Mouse (Mus musculus): ENCODE results near the gene Nkain1.

Nkain1 gene

DNA sequence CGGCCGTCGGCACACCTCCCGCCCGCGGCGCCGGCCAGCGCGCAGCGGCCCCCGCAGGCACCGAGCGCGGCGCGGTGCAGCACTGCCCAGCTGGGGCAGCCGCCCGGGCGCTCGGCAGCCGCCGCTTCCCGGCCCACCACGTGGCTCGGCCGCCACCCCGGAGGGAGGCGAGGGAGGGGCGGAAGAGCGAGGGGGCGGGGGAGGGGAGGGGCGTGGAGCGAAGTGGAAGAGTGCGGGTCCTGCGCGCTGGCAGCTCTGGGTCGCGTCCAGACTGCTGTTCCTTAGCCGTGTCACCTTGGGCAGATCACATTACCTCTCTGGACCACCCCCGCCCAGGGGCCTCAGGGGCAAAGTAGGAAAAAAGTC lies at the start of gene Nkain1:
Nkain1 (minus strand) TSS at position 126 of the 366 bp plus-strand sequence.
- no peak for DNase-seq (ENCODE audit: low read depth)

DNA sequence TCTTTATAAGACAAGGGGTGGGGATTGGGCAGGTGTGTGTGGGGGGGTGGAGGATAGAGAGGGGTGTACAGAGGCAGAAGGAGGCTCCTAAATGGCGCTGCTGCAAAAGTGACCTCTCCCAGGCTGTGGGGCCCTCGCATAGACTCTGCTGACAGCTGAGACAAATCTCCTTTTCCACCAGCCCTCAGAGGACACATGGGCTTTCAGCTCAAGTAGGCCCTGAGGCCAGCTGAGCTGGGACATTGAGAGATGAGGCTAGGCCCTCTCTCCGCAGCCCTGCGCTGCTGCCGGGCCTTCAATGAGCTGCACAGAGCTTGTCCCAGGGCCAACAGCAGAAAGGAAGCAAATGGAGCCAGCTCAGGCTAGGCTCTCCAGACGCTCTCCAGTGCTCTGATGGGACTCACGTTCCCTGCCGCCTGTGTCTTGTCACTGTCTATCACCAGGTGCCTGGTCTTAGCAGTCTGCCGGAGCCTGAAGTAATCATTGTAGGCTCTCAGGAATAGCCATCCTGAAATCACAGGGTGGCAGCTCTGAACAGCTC lies 4.8 kb upstream of the Nkain1 start:
- no peak for DNase-seq (ENCODE audit: low read depth)

DNA sequence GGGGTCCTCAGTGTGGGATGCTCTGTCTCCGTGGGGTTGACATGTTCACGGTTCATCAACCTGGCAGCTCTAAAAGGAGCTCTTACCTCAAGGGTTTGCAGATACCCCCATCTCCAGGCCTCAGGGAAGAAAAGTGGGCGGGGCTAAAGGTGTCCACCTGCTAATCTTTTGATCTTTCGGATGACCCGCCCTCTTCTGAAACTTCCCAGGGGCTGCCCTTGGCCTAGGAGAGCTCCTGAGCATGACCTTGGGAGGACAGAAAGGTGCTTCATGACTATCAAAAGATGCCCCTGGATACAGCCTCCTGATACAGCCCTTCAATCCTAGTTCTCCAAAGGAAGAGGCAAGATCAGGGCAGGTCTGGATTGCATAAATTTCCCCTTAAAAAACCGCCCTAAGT lies 3.1 kb upstream of the Nkain1 start:
- DNase-seq (ENCODE audit: low read depth), result no peak

DNA sequence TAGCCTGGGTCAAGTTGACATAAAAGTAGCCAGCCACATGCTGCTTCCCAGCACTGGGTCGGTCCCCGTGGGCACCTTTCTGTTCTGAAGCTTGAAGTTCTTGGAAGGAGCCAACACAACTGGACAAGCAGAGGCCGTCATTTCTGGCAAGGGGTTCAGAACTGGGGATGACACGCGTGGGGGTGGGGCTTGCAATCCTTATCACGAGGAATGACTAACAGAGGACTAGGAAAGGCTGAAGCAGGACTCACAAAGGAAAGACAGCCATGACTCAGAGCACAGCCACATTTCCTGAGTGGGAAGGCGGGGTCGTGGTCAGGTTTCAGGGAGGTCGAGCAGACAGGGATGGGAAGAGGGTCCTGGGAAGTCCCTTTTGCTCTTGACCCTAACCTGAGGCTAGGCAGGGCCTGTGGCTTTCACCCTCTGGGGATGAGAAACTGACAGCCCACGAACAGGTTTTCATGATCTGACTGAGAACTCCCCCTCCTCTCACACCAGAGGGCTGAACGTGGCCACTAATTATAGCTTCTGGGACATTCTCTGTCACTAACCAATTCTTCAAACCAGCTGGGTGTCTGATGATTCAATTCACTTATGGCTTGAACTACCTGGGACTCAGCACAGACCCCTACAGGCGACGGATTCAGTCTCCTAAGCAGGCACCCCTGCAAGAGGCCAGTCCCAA lies 2.4 kb upstream of the Nkain1 start:
- DNase-seq (ENCODE audit: low read depth), result peak; percentile 50

DNA sequence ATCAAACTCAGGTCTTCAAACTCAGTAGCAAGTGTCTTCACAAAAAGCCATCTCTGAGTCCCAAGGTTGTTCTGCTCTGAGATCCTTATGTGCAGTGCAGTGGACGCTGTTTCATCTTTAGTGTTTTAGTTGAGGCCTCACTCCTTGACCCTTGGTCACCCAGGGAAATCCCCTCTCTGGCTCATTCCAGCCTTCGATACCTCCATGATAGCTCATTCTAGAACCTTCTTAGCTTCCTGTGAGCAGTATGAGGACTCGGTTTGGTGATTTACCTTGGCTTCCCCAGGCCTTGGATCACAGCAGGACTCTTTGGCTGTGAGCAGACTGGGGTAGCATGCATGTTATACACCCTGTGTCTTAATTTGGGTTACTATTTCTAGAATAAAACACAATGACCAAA lies 1.6 kb upstream of the Nkain1 start:
- no peak for DNase-seq (ENCODE audit: low read depth)

DNA sequence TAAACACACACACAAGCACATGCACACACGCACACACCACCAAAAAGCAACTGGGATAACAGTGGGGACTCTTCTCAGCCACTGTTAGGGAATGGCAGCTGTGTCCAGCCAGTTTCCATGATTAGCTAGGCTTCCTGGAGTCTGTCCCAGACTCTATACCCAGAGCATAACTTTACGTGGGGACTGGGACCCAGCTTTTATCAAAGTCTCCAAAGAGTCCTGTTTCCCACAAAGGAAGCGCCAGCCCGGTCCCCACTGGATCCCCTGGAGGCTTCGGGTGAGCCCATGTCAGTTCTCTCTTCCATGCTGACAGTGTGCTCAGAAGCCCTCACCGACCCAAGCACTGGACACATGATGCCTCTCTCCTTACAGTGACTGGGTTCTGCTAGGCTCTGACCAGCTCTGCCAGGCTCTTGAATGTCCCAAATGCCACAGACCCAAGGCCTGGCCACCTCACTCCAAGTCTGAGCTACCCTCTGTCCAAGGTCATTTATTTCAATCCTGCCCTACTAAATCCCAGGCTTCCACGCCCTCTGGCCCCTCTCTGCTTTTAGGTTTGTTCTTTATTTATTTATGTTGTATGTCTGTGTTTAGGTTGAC lies 988 bp upstream of the Nkain1 start:
- no peak for DNase-seq (ENCODE audit: low read depth)

DNA sequence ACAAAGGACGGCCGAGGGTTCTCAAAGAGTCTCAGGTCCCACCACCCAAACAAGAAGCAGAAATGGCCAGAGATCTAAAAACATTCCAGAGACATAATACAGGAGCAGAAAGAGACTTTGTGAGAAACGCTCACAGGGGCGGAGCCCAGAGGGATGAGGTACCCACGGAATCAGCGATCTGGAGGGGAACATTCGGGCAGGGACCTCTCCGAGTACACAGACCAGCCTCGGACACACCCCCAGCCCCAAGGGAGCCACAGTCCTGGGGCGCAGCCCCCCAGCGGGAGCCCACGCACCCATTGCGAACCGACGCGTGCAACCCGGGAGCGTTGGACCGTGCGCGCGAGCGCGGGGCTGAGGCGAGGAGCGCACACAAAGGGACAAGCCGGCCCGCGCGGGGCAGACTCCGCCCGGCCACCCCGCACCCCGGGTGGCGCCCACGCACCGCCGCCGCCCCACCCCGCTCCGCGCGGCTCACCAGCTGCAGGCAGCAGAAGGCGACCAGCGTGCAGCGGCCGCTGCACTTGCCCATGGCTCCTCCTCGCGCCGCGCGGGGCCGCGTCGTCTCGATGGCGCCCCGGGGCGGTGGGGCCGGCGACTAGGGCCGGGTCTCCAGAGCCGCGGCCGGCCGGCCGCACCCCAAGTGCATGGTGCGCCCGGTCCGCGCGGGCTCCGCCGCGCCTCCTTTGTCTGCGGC lies 474 bp downstream of the Nkain1 start:
- no peak for DNase-seq (ENCODE audit: low read depth)

DNA sequence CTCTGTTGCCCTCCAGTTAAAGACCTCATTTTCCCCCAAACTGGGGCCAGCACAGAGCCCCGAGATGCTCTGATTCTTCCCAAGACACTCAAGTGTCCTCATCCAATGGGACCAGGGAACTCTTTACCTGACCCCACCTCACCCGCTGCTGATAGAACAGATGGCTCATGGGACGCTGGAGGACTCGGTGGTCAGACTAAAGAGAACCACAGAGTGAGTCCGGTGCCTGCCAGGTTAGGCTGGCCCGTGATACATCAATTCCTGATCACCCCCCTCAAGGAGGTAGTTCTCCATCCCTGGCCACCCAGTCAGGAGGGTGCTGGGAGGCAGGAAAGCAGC lies 992 bp downstream of the Nkain1 start:
- no peak for DNase-seq (ENCODE audit: low read depth)

DNA sequence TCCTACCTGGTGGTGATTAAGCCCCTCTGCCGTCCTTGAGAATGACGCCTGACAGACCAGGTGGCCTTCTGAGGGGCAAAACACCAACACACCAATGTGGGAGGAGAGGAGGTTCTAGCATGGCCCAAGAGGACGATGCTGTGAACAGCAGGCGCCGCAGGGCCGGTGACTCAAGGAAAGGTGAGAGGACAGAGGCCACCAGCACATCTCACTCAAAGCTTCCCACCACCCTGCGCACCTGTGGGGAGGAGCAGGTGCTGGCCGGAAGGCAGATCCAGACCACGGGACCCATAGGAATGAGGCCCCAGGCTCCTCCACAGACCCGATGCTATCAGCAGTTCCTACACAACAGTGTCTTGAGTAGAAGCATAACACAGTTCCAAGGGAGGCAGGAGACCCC lies 1.4 kb downstream of the Nkain1 start:
- no peak for DNase-seq (ENCODE audit: low read depth)

DNA sequence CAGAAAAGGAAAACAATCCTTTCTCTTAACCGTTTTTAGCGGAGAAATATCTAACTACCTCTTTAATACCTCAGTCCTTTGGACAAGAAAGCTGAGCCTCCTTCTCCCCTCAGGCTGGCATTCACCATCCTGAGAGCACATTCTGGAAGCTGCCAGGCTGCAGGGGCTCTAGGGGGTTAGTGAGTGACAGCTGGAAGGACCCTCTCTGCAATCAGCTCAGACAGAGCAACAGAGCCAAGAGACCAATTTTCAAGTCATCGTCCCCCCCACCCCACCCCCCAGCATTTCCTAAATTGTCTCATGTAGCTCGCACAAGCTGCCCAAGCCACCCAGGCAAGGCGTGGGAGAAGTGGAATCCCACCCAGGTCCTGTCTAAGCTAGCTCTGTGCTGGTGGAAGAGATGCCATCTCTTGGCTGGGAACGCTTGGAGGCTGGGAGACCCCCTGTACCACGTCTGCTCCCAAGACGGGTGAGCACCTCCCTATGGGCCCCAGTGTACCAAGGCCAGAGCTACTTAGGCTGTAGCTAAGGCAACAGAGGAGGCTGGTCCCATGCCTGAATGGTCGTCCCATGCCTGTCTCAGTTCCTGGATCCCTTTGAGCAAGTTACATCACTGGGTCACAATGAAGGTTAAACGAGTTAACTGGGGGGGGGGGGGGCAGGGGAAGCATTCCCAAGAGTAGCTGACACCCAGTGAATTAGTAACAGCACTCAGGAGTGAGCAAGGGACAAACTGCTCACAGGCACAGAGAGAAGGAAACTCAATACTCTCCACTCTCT lies 2.8 kb downstream of the Nkain1 start:
- DNase-seq (ENCODE audit: low read depth), result no peak

DNA sequence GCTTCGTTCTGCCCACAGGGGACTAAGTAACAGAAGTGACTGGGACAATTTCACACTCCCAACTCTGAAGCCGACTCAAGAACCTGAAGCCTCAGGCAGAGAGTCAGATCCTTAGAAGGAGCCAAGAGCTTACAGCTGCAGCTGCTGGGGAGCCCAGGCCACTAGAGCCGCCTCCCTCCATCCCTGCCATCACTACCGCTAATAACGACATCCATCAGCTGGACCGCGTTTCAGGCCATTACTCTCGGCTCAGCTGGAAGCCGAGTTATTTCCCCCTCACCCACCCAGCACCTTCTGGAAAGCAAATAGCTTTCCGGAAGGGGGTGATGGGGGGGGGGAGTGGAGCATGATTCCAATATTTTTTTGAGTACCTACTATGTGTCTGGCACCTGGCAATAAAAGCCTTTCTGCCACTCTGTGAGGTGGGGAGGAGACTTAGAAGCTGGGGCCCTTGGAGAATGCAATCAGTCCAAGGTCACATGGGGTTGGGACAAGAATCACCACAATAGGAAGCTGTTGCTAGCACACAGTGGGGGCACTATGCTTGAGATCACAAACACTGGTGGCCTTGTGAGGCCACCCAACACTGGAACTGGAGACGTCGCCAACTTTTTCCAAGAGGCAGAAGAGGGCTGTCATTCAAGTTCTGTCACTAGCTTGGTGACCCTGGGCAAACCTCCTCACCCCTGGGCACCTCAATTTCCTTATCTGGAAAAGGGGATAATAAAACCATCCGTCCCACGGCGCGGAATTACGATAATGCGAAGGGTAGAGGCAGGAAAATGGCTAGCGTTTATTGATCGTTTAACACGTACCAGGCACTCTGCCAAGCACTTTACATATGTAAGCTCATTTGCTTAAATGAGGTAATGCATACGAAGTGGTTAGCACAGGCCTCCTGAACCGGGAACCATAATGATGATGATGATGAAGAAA lies 5.7 kb downstream of the Nkain1 start:
- DNase-seq (ENCODE audit: low read depth), result no peak

DNA sequence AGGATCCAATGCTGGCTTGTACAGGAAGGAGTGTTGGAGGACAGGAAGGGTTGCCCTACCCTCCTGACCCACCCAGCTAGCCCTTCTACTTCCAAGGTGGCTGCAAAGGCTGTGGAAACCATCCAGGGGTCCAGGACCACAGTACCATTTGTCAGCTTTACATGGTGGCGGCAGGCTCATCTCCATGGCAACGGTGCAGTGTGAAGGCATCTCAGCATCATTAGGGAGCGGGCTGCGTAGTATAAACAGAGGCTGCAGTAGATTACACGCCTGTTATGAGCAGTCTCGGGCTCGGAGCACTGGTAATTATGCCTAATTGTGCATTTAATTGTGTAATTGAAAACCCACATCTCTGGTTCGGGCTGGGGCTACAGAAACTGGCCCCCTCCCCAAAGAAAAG lies 10.2 kb downstream of the Nkain1 start:
- DNase-seq (ENCODE audit: low read depth), result no peak

DNA sequence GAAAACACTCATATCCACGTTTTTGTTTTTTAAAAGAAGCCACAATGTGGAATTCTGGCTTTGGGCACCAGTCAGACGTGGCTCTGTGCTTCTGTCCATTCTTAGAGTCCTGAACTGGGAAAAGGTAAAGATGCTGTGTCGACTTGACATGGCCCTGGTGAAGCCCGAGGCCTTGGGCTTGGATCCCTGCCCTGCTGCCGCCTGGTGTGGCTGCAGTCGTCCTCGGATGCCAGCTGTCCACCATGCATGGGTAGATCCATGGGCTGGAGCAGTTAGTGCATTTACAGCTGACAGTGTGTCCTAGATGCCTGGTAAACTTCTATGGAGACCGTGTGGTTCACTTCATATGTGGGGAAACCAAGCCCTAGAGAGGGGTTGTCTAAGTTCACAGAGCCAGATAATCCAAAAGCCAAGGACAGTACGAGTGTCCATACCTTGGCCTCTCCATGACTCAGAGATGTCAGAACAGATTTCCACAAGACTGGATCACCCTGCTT lies 10.7 kb downstream of the Nkain1 start:
- DNase-seq (ENCODE audit: low read depth), result no peak

DNA sequence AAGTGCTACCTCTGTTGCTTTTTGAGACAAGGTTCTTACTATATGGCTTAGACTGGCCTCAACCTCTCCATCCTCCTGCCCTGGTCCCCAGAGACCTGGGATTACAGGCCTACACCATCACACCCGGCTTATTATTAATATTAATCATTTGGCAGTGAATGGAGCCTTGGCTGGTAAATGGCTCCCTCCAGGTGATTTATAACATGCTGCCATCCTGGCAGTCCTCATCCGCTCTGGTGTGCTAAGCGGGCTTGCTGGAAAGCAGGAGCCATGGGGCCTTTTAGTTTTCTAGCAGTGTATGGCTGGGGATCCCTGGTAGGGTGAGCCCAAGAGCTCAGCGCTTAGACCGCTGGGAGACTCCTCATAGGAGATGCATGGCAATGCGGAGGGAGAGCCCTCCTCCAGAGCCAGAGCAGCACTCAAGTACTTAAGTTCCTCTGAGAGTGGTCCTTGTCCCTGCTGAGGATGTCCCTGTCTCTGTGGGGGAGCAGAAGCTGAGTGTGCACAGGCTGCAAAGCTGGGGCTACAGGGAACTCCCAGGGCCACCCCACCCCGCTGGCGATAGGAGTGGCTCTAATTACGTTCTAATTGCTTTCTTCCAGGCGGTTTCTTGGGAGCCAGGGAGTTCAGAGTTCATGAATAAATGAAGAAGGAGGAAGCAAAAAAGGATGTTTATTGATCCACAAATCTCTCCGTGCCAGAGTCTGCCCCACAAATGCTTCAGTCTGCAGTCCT lies 13.2 kb downstream of the Nkain1 start:
- no peak for DNase-seq (ENCODE audit: low read depth)

DNA sequence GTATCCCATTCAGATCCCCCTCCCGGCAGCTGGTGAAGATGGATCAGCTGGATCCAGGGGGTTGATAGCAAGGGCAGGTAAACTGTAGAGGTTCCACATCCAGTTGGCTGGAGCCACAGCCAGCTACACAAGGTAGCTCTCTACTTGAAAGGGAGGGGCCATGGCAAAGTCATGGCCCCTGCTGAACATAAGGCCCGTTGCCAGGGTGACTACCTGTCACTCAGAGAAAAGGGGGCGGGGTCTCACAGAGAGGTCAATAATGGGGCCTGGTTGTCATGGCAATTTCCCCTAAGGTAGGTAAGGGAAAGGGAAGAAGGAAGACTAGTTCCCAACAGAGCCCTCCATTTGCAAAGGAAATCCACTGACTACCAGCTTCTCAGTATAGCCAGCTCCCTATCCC lies 14.8 kb downstream of the Nkain1 start:
- no peak for DNase-seq (ENCODE audit: low read depth)

DNA sequence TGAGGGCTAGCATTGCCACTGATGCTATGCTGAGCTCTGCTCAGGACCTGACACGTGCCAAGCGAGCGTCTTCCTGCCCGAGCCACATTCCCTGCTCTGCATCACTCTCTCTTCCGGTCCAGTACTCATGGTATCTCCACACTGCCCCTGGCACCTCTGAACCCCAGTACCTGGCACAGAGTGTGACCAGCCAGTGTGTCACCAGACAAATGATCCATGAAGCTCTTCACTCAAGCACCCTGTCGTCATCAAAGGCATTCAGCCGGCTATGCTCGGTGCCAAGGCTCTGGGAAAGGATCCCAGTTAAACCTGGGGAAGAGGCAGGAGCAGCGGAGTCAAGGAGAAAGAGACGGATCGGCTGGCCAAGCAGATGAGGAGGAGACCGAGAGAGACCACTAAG lies 16.1 kb downstream of the Nkain1 start:
- DNase-seq (ENCODE audit: low read depth), result no peak

DNA sequence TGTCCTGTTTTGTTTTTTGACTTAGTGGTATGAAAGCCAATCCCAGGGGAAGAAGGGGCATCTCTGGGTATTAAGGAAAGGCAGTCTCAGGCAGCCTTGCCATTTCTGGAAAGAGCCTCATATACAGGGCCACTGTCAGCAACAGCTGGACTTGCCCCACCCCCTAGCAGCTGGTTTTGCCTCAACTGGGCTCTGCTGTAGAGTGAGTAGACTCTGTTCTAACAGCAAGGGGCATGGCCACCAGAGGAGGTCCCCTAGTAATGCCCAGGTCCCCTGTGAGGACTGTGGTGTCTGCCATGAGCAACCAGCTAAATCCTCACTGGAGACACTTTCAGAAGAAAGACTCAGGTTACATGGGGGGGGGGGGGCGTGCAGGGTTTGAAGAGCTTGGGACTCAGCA lies 17.0 kb downstream of the Nkain1 start:
- no peak for DNase-seq (ENCODE audit: low read depth)

DNA sequence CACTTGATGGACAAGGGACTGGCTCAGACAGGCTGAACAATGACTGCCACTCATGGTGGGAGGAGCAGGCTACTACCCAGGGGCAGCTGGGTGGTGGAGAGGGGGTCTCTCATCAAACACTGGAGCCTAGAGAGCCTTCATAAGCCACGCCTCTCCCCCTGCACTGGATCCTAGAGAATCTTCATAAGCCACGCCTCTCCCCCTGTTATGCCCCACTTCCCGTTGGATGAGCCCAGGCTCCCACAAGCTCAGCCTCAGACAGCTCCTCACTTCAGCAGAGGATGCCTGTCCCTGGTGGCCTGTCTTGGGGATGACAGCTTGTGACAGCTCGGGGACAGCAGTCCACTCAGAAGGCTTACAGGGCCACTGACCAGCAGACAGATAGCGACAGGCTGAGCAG lies 17.7 kb downstream of the Nkain1 start:
- no peak for DNase-seq (ENCODE audit: low read depth)

DNA sequence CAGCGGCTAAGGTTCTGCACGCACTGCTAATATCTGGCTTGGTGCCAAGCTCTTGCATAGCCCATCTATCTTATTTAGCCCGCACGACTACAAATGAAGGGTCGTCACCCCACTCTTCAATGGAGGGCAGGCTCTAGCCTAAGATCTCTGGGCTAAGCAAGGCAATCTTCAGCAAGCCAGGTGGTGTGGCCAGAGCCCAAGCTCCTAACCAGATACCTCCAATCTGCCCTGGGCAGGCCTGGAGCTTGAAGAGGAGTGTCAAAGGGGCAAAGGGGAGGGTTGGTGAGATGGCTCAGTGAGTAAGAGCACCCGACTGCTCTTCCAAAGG lies 20.9 kb downstream of the Nkain1 start:
- DNase-seq (ENCODE audit: low read depth), result no peak

DNA sequence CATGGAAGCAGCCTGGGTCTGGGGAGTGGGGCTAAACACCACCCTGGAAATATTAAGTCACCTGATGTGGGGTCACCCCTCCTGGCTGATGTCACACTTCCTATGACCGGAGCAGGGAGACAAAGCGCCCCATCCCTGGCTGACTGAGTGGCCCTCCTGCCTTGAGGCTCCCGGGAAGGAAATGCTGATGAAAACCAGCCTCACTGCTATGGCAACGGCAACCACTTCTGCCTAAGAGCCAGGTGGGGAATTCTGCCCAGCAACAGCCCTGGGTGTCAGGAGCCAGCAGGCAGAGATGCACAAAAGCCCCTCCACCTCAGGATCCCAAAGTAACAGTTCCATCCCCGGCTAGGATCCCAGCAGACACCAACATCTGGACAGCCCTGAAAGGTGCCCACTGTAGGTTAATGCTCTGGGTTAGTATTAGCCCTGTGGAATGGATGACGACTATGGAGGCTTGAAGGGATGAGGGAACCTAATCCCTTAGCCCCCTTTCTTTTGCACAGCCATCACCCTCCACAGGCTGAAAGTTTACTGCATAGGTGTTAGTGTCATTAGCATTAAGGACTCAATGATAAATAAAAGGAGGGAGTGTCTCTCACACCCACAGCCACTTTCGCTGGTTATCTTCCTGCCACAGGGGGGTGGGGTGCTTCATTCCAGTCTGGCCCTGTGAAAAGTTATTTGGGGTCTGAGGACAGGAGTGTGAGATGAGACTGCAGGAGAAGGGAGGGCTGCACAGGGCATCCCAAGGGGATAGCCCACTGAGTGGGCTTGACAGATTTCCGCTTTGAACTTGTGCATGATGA lies 21.5 kb downstream of the Nkain1 start:
- DNase-seq (ENCODE audit: low read depth), result no peak

Data from 416B (cell line).